Mouse (Mus musculus) v-Abl transformed pro-B cells (cell line): Measurements from ENCODE around the gene Tns4.

ENCODE experiments used
- in situ Hi-C, 2 experiments: fragments of 400-800 bp; cut with MboI; formaldehyde crosslinking; loops; one replicate each; pipeline ENCODE4 v1.15.1; 2025; ENCODE audit not compliant: unreplicated experiment in 2 of 2

The Tns4 gene

DNA sequence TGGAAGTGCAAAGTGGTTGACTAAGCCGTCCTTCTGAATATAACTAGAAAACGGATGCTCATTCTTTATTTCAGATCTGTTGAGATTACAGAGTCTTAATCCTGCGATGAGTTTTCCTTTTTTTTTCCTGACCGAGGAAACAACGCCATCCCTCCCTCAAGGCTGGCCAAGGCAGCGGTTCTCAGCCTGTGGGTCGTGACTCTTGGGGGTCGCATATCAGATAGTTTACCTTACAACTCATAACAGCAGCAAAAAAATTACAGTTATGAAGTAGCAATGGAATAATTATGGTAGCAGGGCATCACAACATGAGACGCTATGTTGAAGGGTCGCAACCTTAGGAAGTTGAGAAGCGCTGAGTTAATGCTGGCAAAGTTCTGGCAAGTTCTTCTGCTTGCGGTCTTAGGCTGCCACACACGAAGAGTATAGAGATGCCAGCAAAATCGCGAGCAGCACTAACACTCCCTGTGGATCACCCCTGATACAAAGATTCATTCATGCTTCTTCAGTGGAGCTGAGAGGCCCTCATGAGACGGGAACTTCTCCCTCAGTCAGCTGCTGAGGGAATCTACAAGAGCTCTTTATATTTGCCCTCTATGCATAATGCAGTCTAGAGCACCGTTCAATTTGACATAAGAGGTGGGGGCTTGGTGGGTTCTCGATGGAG lies 64.5 kb downstream of the Tns4 start:
- in situ Hi-C loops = loop anchor here in 1 of 2 experiments (25.0 kb wide), 1 partner anchor 263 kb away; the partner anchor contains the start of gene Krt24

DNA sequence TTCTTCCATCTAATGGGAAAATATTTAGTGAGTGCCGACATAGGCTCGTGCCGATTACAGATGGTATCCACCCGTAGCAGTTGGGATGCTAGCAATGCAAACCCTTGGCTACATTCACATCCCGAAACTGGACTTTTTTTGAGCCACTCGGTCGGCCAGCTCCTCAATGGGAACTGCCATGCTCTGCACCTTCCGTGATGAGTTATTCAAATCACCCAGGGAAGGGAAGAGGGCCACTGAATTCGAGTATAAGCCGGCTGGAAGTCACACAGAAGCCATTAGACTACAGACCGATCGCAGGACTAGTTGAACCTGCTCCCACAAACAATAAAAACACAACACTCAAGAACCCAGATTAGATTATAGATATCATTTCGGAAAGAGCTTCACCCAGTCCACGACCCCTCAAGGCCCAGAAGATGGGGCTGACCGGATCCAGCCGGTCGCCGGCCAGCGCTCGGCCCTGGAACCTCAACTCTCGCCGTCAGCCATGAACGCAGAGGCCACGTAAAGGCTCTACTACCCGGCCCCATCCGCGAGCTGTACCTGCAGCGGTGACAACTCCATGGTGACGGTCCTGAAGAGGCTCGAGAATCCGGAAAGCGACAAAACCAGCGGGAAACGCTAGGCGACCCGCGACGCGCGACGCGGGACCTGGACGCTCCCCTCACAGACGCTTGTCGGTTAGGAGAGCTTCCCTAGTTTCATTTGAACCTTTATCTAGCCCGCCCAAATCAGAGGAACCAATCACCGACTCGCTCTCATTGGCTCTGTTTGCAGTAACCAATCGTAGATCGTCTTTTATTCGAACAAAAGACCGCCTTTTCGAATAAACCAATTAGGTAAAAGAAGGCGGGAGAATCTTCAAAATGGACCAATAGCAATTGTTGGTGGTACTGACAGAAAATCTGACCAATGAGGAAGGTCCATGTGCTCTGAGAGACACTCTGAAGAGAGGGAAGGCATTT lies 65.3 kb downstream of the Tns4 start, which contains the start of gene Top2a:
Gene Top2a, minus strand, starts transcription at position 690 of the 968 bp plus-strand sequence.
- in situ Hi-C loops = no loop called here

DNA sequence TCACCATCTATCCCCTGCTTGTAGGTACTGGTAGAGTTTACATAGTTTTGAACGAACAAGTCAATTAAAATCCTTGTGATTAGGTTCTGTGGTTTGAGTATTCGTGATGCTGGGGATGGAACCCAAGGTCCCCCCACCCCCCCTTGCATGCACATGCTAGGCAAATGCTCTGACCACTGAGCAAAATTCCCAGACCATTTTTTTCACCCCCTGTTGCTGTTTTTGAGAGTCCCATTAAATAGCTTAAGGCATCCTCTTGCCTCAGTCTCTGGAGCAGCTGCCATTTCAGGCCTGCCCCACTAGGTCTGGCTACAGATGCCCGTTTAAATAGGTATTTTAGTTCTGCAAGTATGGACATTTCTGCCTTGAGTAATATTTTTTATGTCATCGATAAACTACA lies 66.0 kb downstream of the Tns4 start:
- in situ Hi-C loops = no loop called here

DNA sequence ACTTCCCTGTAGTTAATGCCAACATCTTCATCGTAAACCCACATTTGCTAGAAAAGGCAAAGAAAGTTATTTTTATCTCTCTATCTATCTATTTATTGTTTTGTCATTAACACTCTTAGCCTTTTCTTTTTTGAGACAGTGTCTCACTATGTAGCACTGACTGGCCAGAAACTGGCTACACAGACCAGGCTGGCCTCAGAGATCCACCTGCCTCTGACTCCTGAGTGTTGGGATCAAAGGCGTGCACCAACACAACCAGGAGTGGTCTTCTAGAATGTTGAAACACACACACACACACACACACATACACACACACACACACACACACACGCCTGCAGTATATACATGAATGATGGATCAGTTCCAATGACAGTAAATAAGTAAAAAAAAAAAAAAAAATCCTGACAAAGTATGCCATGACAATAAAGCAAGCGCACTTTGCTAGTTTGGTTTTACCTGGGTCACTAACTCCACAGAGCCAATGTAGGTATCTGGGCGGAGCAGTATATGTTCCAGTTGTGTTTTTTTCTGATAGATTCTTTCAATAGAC lies 66.6 kb downstream of the Tns4 start:
- in situ Hi-C loops = no loop called here

DNA sequence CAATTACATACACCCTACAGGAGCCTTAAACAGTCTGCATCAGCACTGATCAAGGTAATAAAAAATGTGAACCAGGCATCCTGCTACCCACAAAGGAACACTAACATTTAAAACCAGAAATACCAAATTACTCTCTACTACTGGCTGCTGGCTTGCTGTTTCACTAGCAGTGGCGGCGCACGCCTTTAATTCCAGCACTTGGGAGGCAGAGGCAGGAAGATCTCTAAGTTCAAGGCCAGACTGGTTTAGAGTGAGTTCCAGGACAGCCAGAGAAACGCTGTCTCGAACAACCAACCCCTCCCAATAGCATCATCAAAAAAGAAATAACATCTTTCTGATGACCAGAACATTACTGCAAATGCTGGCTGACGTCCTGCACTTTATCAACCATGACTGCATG lies 69.3 kb downstream of the Tns4 start:
- in situ Hi-C loops = no loop called here
